Comparison of ENCODE assay signal across 16 mouse cellular contexts in the genomic region with DNA sequence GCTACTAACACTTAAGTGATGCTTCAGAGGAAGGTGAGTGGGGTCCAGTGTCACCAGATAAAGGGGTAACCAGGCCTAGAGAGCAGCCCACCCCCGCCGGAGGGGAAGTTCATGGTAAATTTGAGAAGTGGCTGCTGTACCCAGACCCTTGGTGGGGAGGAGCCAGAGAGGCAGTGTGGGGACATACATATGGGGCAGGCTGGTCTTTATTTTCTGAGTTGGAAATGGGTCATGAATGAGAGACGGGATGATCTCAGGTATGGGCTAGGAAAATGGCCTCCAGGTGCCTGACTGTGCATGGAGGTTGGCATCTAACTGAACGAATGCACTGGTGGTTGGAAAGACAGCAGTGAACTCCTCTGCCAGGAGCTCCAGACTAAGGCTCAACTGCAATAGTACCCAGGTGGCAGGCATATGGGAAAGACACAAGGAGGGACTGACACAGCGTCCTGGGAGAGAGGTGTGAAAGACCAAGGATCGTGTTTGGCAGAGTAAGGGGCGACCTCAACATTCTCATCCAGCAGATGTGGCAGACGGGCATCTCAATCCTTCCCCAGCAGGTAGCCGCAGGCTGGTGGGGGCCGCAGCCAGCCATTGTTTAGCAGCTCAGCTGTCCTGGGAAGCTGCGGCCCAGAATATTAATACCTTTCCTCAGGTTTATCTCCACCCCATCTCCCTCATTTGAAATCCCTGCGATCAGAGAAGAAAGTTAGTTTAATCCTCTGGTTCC.
DNase-seq lines count a peak whose midpoint lies in the region; ATAC-seq lines count a peak whose summit lies in the region.
"Had no signal": no experiment of that assay in that cellular context is flagged by ENCODE, and none has a peak within 500 bp of the region (broad histone marks: within the 10 kb centered on the region; RNA-seq: fewer than 3 reads in every experiment).

No protein-coding gene starts in this region.

- intact Hi-C loops in heart, postnatal 10 days (cut with DNase I): no loop called here

- no peak overlapping the region for H3K4me3 ChIP-seq in forebrain, embryonic 12.5 days (replicated peaks)
- no peak overlapping the region for H3K4me3 ChIP-seq in hindbrain, embryonic 14.5 days (replicated peaks; ENCODE audit: low read length)
- H3K4me3 ChIP-seq in midbrain, embryonic 14.5 days (replicated peaks; ENCODE audit: low read depth, low read length): no peak overlapping the region
- H3K4me3 ChIP-seq: limb, embryonic 13.5 days; liver, embryonic 15.5 days; megakaryocyte, embryonic 14.5 days had no signal

- no peak overlapping the region for H3K9ac ChIP-seq in forebrain, embryonic 12.5 days
- no peak overlapping the region for H3K9ac ChIP-seq in hindbrain, embryonic 14.5 days
- no peak overlapping the region for H3K9ac ChIP-seq in midbrain, embryonic 14.5 days (replicated peaks; ENCODE audit: low read length)
- H3K9ac ChIP-seq: limb, embryonic 13.5 days; liver, embryonic 15.5 days had no signal

- no peaks in the 10 kb centered on the region for H3K27me3 ChIP-seq in forebrain, embryonic 12.5 days
- no peaks in the 10 kb centered on the region for H3K27me3 ChIP-seq in hindbrain, embryonic 14.5 days (ENCODE audit: control insufficient read depth, insufficient read depth, low read length)
- no peaks in the 10 kb centered on the region for H3K27me3 ChIP-seq in midbrain, embryonic 14.5 days (ENCODE audit: control insufficient read depth, insufficient read depth, low read length)
- H3K27me3 ChIP-seq: limb, embryonic 13.5 days; liver, embryonic 15.5 days had no signal

- ATAC-seq in forebrain, embryonic 12.5 days (ENCODE audit: low FRiP score): 0 out of 2 replicates have a peak, but pooled peaks have one; percentile 20
- no peak for ATAC-seq in hindbrain, embryonic 14.5 days (ENCODE audit: low FRiP score)
- ATAC-seq in midbrain, embryonic 14.5 days (ENCODE audit: low FRiP score, low TSS enrichment): no peak
- ATAC-seq: CD4-positive, CD25-positive, alpha-beta regulatory T cell, adult 4 months had no signal

- peak; percentile 66 for DNase-seq in heart, adult 11 months
- no peak for DNase-seq in heart, postnatal 10 days
- no peak for DNase-seq in hindbrain, embryonic 14.5 days (ENCODE audit: low spot score)
- no peak for DNase-seq in midbrain, embryonic 14.5 days
- DNase-seq in right cerebral cortex, postnatal 25 days: no peak
- no peak for DNase-seq in layer of hippocampus, postnatal 14 days (ENCODE audit: low spot score in 2 of 2)
- no peak for DNase-seq in frontal cortex, adult 2 months (ENCODE audit: extremely low spot score in 1 of 2, low spot score in 1 of 2)
- DNase-seq: gastrocnemius, postnatal 14 days; lung, postnatal 10 days; thymus, postnatal 4 days had no signal

- peak overlapping the region; percentile 10 for H3K27ac ChIP-seq in forebrain, embryonic 12.5 days
- H3K27ac ChIP-seq in hindbrain, embryonic 14.5 days: peak overlapping the region; percentile 47
- H3K27ac ChIP-seq in midbrain, embryonic 14.5 days (replicated peaks; ENCODE audit: low read depth, low read length): peak overlapping the region; percentile 41
- H3K27ac ChIP-seq: limb, embryonic 13.5 days; liver, embryonic 15.5 days had no signal

- WGBS in forebrain, embryonic 12.5 days: 52% methylated on average over 12 of the region's 12 CpGs
- WGBS in hindbrain, embryonic 14.5 days: 47% methylated on average over 12 of the region's 12 CpGs
- WGBS in midbrain, embryonic 14.5 days: 44% methylated on average over 12 of the region's 12 CpGs

- H3K4me1 ChIP-seq in forebrain, embryonic 12.5 days: peaks cover 21% of the 10 kb centered on the region
- H3K4me1 ChIP-seq in hindbrain, embryonic 14.5 days (replicated peaks; ENCODE audit: control insufficient read depth, insufficient read depth, low read length): peaks cover 4% of the 10 kb centered on the region
- H3K4me1 ChIP-seq in midbrain, embryonic 14.5 days (ENCODE audit: control insufficient read depth, insufficient read depth, low read length): peaks cover 16% of the 10 kb centered on the region
- H3K4me1 ChIP-seq: liver, embryonic 15.5 days; megakaryocyte, embryonic 14.5 days had no signal

- H3K9me3 ChIP-seq in forebrain, embryonic 12.5 days: no peaks in the 10 kb centered on the region
- H3K9me3 ChIP-seq in hindbrain, embryonic 14.5 days (ENCODE audit: control insufficient read depth, low read length): no peaks in the 10 kb centered on the region
- no peaks in the 10 kb centered on the region for H3K9me3 ChIP-seq in midbrain, embryonic 14.5 days (ENCODE audit: control insufficient read depth, low read length)
- H3K9me3 ChIP-seq: limb, embryonic 13.5 days; liver, embryonic 15.5 days; megakaryocyte, embryonic 14.5 days had no signal

- H3K4me2 ChIP-seq in forebrain, embryonic 12.5 days: no peak overlapping the region
- H3K4me2 ChIP-seq in hindbrain, embryonic 14.5 days (replicated peaks): no peak overlapping the region
- no peak overlapping the region for H3K4me2 ChIP-seq in midbrain, embryonic 14.5 days (ENCODE audit: low read length)
- H3K4me2 ChIP-seq: limb, embryonic 13.5 days; liver, embryonic 15.5 days had no signal

- no peaks in the 10 kb centered on the region for H3K36me3 ChIP-seq in forebrain, embryonic 12.5 days (replicated peaks)
- no peaks in the 10 kb centered on the region for H3K36me3 ChIP-seq in hindbrain, embryonic 14.5 days (replicated peaks; ENCODE audit: control insufficient read depth, insufficient read depth)
- H3K36me3 ChIP-seq in midbrain, embryonic 14.5 days (ENCODE audit: control insufficient read depth, insufficient read depth, low read length): no peaks in the 10 kb centered on the region
- H3K36me3 ChIP-seq: G1E; limb, embryonic 13.5 days; liver, embryonic 15.5 days had no signal
